Mouse (Mus musculus) layer of hippocampus, adult 2 months (tissue): Measurements from ENCODE around the gene Lama2. TPM values are rescaled to one million over a fixed set of nuclear protein-coding genes. Genes with fewer than 3 reads are reported as not detected.
"Not testable (repeated sequence)": the region's sequence is repeated elsewhere in the genome, so short reads cannot be mapped to it uniquely, and the experiment has no call there.

Experiments
- DNase-seq, 2 experiments: peaks; one replicate each; pipeline ENCODE4 v3.0.0; 2022; ENCODE audit warnings: low spot score in 2 of 2
- H3K27ac ChIP-seq: fragments of 200-600 bp; 2 replicates; pipeline ENCODE4 v1.8.1; 2022
- H3K4me3 ChIP-seq: fragments of 200-600 bp; 2 replicates; pipeline ENCODE4 v1.8.1; 2022; ENCODE audit warnings: mild to moderate bottlenecking
- CTCF ChIP-seq: fragments of 200-600 bp; conservative IDR thresholded peaks from 2 replicates; pipeline ENCODE4 v1.8.1; 2022; ENCODE audit warnings: antibody characterized with exemption, mild to moderate bottlenecking, moderate library complexity
- total RNA-seq, 2 experiments: library from RNA; stranded (reverse); gene quantifications; 2 replicates each; pipeline ENCODE4 v1.2.3; 2021

Lama2 gene
- total RNA-seq, 2 experiments from 2014 or later, result 8.3 to 11.1 TPM

DNA sequence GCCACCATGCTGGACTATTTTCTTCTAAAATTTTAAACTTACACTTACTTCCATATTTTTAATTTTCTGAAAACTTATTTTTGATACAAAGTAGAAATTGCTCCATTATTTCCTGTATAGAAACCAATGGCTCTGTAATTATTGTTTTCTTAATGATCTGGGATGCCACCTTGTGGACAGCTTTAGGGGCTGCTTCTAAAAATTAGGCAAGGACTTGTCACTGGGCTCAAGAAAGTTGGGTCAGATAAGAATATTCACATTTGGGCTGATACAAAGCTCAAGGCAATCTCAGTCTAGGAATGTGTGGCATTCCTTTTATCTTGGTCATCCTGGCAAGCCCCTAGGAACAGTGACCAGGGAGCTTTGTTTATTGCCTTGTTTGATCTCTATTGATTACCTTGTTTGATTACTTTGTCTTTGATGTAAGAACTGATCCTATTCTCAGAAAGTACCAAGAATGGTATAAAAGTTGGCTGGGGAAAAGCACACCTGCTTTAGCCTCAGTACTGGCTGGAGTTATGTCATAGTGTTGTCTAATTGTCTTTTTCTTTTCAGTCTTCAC lies 606.7 kb downstream of the Lama2 start:
- Histone ChIP-seq H3K27ac (no peak overlapping the region), H3K4me3 (no peak overlapping the region)
- DNase-seq, result no peak
- TF ChIP-seq CTCF, result 0 out of 2 replicates have a peak, but pooled peaks have one; percentile 31

DNA sequence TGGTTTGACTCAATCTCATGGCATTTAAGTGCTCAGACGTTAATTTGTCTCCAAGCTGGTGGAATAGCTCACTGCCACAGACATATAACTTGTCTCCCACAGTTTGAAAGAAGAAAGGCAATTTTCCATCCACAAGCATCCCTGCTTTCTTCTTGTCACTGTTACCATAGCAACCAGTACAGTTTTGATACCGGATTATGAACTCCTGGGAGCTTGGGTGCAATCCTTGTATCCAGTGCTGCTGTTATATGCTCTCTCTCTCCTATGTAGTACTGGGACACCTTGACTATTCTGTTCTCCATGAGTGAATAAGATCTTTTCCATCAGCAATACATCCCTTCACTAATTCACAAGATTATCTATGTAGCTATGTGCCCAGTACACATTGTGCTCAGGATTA lies 612.2 kb downstream of the Lama2 start:
- Histone ChIP-seq H3K27ac (no peak overlapping the region), H3K4me3 (no peak overlapping the region)
- no peak for TF ChIP-seq CTCF
- no peak for DNase-seq

GRCm38 (mm10) chr10:27005716-27006115 lies 613.8 kb downstream of the Lama2 start:
- H3K27ac ChIP-seq, result no peak overlapping the region
- TF ChIP-seq CTCF, result no peak
- DNase-seq, result no peak
- H3K4me3 ChIP-seq, result no peak overlapping the region

DNA sequence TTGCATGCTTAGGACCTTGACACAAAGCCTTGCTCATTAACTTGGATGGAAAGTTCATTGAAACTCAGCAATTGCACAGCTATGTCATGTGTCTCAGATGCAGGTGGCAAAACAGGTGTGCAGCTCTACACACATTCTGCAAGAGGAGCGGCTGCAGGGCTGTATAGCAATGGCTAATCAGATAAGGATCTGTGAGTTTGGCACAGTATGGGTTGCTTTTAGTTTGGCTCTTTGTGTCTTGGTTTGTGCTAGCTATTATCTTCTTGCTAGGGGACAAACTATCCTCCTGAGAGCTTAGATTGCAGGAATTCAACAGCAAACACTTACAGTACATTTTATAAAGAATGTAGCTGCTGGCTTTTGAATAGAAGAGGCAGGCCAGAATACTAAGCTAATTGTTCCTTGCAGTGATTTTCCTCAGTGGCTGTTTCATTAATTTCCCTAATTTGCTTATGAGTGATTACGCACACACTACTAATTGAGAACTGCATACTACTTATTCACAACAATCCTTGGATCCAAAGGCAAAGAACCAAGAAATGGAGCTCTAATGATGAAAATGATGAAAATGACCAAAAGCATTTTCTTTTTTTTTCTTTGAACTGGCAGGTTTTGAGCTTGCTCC lies 617.9 kb downstream of the Lama2 start:
- Histone ChIP-seq H3K27ac (no peak overlapping the region), H3K4me3 (no peak overlapping the region)
- no peak for TF ChIP-seq CTCF
- DNase-seq, result no peak

- TF ChIP-seq CTCF, result no peak
- H3K27ac ChIP-seq, result no peak overlapping the region
- no peak overlapping the region for H3K4me3 ChIP-seq
- no peak for DNase-seq
Measured at GRCm38 (mm10) chr10:26996684-26997083, 622.9 kb downstream of the Lama2 start.

GRCm38 (mm10) chr10:26995987-26996386 lies 623.6 kb downstream of the Lama2 start:
- no peak overlapping the region for H3K27ac ChIP-seq
- H3K4me3 ChIP-seq, result no peak overlapping the region
- no peak for TF ChIP-seq CTCF
- no peak for DNase-seq

DNA sequence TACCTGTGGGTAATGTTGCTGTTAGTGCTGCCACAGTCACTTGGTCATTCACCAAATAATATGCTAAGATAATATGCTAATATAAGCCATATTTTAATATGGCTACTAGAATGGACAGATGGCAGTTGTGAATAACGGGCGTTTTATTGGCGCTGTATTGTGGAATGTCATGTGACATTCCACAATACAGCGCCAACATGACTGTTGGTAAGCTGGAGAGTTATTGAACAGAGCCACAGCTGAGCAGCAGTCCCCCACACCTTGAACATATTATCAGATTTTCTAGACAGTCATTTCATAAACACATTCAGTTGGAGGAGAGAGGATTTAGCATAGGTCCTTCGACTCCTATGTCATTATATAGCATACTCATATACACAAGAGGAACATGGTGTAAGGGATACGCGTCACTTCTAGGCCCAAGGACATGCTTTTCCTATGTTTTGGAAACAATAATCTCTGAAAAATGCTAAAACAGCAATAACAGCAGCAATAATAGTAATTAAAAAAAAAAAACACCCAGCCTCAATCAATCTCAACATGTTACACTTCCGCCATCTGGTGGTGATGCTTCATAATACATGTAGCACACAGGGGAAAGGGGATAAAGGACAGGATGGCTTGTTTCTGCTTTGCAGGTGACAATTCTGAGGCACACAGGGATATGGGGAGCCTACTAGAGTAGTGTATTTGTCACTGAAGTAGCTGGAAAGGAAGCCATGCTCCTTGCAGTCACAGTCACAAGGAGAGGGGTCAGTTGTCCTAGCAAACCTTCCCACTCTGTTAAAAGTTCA lies 624.2 kb downstream of the Lama2 start:
- DNase-seq, result peak; percentile 31 to 72
- H3K4me3 ChIP-seq, result no peak overlapping the region
- peak; percentile 91 for TF ChIP-seq CTCF
- no peak overlapping the region for H3K27ac ChIP-seq

- Histone ChIP-seq H3K4me3 (no peak overlapping the region), H3K27ac (no peak overlapping the region)
- DNase-seq, result no peak
- no peak for TF ChIP-seq CTCF
Measured at GRCm38 (mm10) chr10:26993971-26994761, 625.4 kb downstream of the Lama2 start.

DNA sequence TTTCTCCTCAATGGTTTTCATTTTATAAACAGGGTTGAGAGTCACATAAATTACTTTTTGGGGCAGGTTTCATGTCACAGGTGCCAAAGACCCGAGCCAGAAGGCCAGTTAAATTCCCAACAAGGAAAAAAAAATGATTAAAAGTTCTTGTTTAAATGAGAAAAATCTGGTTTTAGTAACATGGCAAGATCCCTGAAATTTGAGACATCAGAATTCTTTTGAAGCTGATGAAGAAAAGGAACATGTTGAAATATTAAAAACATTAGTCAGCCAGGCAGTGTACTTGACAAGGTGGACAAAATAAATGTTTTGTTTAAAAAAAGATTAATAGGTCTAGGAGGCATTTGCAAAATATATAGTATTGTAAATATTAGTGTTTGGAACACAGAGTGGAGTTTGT lies 634.1 kb downstream of the Lama2 start:
- no peak for TF ChIP-seq CTCF

DNA sequence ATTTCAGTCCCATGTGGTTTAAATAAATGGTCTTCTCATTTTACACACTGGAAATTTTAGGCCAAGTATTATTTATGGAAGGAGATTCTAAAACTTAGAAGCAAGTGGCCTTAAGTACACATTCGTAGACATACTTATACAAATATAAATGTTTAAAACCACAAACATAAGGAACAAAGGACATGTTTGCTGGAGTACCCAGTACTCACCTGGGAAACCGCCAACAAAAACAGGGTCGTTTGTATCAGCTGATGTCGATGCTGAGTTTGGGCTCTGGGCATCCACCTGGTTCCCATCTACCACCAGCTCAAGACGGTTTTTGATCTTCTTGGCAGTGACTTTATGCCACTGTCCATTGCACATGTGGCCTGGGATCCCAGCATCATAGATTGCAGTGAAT lies 635.5 kb downstream of the Lama2 start:
- H3K27ac ChIP-seq, H3K4me3 ChIP-seq, DNase-seq: not testable (repeated sequence)

More for the DNA sequence above, 634.1 kb downstream of the Lama2 start:
- H3K27ac ChIP-seq, result no peak overlapping the region
- DNase-seq, result no peak
- no peak overlapping the region for H3K4me3 ChIP-seq

DNA sequence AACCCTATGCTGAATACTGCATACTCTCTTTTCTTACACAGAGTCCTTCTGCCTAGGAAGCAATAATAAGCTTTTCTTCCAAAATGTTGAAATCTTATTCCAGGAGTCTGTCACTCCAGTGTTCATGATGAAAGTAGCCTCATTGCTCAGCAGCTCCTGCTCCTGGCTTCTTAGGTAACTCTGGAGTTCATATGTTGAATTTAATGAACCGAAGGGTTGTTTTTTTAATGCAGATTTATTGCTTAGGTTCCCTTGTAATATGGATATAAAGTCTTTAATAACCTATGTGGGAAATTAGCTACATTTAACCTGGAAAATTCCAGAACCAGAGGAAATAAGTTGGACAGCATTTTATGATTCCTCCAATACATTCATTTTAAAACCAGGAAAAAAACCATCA lies 636.0 kb downstream of the Lama2 start:
- H3K27ac ChIP-seq, result no peak overlapping the region
- DNase-seq, result no peak
- no peak overlapping the region for H3K4me3 ChIP-seq
- TF ChIP-seq CTCF, result no peak

DNA sequence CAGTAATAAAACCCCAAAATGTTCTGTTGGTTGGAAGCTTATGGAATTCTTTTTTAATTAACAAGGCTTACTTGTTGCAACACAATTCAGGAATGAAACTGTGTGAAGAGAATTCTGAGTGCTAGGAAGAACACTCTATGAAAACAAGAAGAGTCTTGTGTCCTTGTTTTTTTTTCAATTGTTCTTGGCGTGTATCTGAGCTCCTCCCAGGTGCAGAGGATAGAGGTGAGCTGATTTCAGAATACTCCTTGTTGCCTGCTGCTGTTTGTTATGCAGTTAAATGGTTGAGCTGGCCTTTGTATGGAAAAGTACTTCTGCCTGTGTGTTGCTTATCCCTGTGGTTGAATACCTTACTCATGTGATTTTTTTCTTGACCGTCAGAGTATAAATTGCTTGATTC lies 636.9 kb downstream of the Lama2 start:
- DNase-seq, result no peak
- Histone ChIP-seq H3K27ac (no peak overlapping the region), H3K4me3 (no peak overlapping the region)
- no peak for TF ChIP-seq CTCF

- no peak for TF ChIP-seq CTCF
- no peak overlapping the region for H3K27ac ChIP-seq
- DNase-seq, result no peak
- no peak overlapping the region for H3K4me3 ChIP-seq
Measured at GRCm38 (mm10) chr10:26975372-26975771, 644.2 kb downstream of the Lama2 start.
